Mouse (Mus musculus) liver, embryonic 14.5 days (tissue): ENCODE data around the gene Trim29.

Source experiments
- CTCF ChIP-seq: IDR thresholded peaks from 2 replicates; pipeline ENCODE4 v1.5.1; 2016; ENCODE audit warnings: antibody characterized with exemption, low read depth, control low read depth
- EP300 ChIP-seq: IDR thresholded peaks from 2 replicates; pipeline ENCODE4 v1.6.1; 2016; ENCODE audit warnings: antibody characterized with exemption, low read depth

DNA sequence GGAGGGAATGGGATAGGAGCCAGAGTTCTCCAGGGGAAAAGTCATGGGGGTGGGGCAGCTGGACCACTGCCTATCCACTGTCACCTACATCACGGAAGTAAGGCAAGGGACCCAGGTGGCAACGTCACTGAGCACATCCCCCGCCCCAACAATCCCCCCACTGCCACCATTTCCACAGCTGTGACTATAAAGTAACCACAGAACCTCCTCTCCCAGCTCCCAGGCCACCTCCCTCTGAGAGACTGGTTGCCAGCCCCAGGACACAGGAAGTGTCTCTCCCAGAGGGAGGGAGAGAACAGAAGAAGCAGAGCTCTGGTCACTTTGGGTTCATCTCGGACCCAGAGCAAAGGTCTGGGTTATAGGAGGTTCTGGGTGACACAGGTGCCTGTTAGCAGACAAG is 27.0 kb downstream of the Trim29 start:
- TF ChIP-seq CTCF (no peak), EP300 (no peak)
